Mouse (Mus musculus): ENCODE data around the gene Kdm6b.

DNA sequence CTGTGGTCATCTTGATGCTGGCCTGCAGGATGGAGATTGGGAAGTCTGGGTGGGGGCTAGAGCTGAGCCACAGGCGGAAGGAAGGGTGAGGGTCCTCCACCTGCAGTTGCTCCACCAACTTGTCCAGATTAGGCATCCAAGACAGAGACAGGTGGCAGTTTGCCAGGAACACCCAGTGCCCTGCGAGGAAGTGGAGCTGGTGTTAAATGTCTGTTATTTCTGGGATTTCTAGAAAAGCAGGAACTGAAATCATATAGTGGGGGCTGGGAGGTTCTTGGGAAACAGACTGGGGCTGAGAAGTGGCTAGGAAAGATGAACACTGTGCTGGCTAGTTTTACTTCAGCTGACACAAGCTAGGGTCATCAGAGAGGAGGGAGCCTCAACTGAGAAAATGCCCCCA, 15.8 kb upstream of the Kdm6b start:
- TF ChIP-seq CTCF (IDR thresholded peaks at IDR 0.05; ENCODE audit: borderline replicate concordance, insufficient read depth, low read depth, low read length) (no peak), POLR2A (IDR thresholded peaks at IDR 0.05; ENCODE audit: borderline replicate concordance, insufficient read depth, low read length) (no peak)

Measured in cerebellum, adult 2 months (tissue).